In genomic region chr6:48227431-48227830, GRCm38 (mm10) we compare ENCODE assay signal across 12 mouse cellular contexts.
A peak's percentile ranks its signal among the peaks of the same experiment; 100 is the strongest.
DNase-seq lines count a peak whose midpoint lies in the region; ATAC-seq and TF ChIP-seq lines count a peak whose summit lies in the region.
"Had no signal": no experiment of that assay in that cellular context is flagged by ENCODE, and none has a peak within 500 bp of the region (broad histone marks: within the 10 kb centered on the region; RNA-seq: fewer than 3 reads in every experiment).

No protein-coding gene starts in this region.

- no peak overlapping the region for H3K4me2 ChIP-seq in forebrain, embryonic 14.5 days (ENCODE audit: low read length)
- H3K4me2 ChIP-seq in forebrain, embryonic 11.5 days (ENCODE audit: low read depth, low read length, severe bottlenecking), result no peak overlapping the region
- H3K4me2 ChIP-seq in liver, postnatal 0 days (ENCODE audit: low read depth, low read length), result no peak overlapping the region
- H3K4me2 ChIP-seq in neural tube, embryonic 15.5 days, result no peak overlapping the region
- H3K4me2 ChIP-seq: intestine, embryonic 15.5 days; limb, embryonic 12.5 days; midbrain, embryonic 12.5 days had no signal

- H3K27me3 ChIP-seq in forebrain, embryonic 14.5 days (replicated peaks; ENCODE audit: control insufficient read depth, insufficient read depth, low read length), result no peaks in the 10 kb centered on the region
- H3K27me3 ChIP-seq in forebrain, embryonic 11.5 days (ENCODE audit: control insufficient read depth, insufficient read depth, low read length), result no peaks in the 10 kb centered on the region
- H3K27me3 ChIP-seq in liver, postnatal 0 days (ENCODE audit: insufficient read depth, low read length), result no peaks in the 10 kb centered on the region
- no peaks in the 10 kb centered on the region for H3K27me3 ChIP-seq in neural tube, embryonic 15.5 days (replicated peaks)
- H3K27me3 ChIP-seq: intestine, embryonic 15.5 days; limb, embryonic 12.5 days; midbrain, embryonic 12.5 days had no signal

- no peak for ATAC-seq in forebrain, embryonic 14.5 days
- no peak for ATAC-seq in forebrain, embryonic 11.5 days (replicated peaks; ENCODE audit: low FRiP score)
- ATAC-seq in liver, postnatal 0 days, result no peak
- ATAC-seq in neural tube, embryonic 15.5 days (ENCODE audit: low FRiP score), result no peak
- ATAC-seq: intestine, embryonic 15.5 days had no signal

- no peak overlapping the region for H3K9ac ChIP-seq in forebrain, embryonic 14.5 days (ENCODE audit: low read length)
- no peak overlapping the region for H3K9ac ChIP-seq in forebrain, embryonic 11.5 days (ENCODE audit: low read length)
- H3K9ac ChIP-seq in liver, postnatal 0 days (replicated peaks), result no peak overlapping the region
- H3K9ac ChIP-seq in neural tube, embryonic 15.5 days (replicated peaks), result no peak overlapping the region
- H3K9ac ChIP-seq: intestine, embryonic 15.5 days; limb, embryonic 12.5 days; midbrain, embryonic 12.5 days had no signal

- TF ChIP-seq CTCF in liver, postnatal 0 days (IDR thresholded peaks at IDR 0.05; ENCODE audit: low read depth), result no peak

- no peaks in the 10 kb centered on the region for H3K4me1 ChIP-seq in forebrain, embryonic 14.5 days (ENCODE audit: control insufficient read depth, insufficient read depth, low read length)
- no peaks in the 10 kb centered on the region for H3K4me1 ChIP-seq in forebrain, embryonic 11.5 days (replicated peaks; ENCODE audit: control insufficient read depth, insufficient read depth, low read length)
- H3K4me1 ChIP-seq in liver, postnatal 0 days (ENCODE audit: insufficient read depth), result no peaks in the 10 kb centered on the region
- H3K4me1 ChIP-seq in neural tube, embryonic 15.5 days, result no peaks in the 10 kb centered on the region
- H3K4me1 ChIP-seq: intestine, embryonic 15.5 days; limb, embryonic 12.5 days; midbrain, embryonic 12.5 days had no signal

- no peak for TF ChIP-seq EP300 in liver, postnatal 0 days (IDR thresholded peaks at IDR 0.05; ENCODE audit: low read depth)

- no peaks in the 10 kb centered on the region for H3K9me3 ChIP-seq in forebrain, embryonic 14.5 days (replicated peaks; ENCODE audit: control insufficient read depth, low read length)
- H3K9me3 ChIP-seq in forebrain, embryonic 11.5 days (ENCODE audit: control insufficient read depth, low read length), result no peaks in the 10 kb centered on the region
- H3K9me3 ChIP-seq in liver, postnatal 0 days (ENCODE audit: low read length), result no peaks in the 10 kb centered on the region
- H3K9me3 ChIP-seq in neural tube, embryonic 15.5 days (replicated peaks), result no peaks in the 10 kb centered on the region
- H3K9me3 ChIP-seq: intestine, embryonic 15.5 days; limb, embryonic 12.5 days; midbrain, embryonic 12.5 days had no signal

- no peak overlapping the region for H3K27ac ChIP-seq in forebrain, embryonic 14.5 days (ENCODE audit: low read depth, low read length)
- H3K27ac ChIP-seq in forebrain, embryonic 11.5 days (ENCODE audit: low read depth, low read length), result no peak overlapping the region
- no peak overlapping the region for H3K27ac ChIP-seq in liver, postnatal 0 days (ENCODE audit: low read depth)
- no peak overlapping the region for H3K27ac ChIP-seq in neural tube, embryonic 15.5 days (replicated peaks)
- H3K27ac ChIP-seq: intestine, embryonic 15.5 days; limb, embryonic 12.5 days; midbrain, embryonic 12.5 days had no signal

- whole genome bisulfite sequencing in forebrain, embryonic 14.5 days, result 49% methylated on average over 9 of the region's 9 CpGs
- WGBS in forebrain, embryonic 11.5 days, result 67% methylated on average over 9 of the region's 9 CpGs
- 52% methylated on average over 9 of the region's 9 CpGs for WGBS in liver, postnatal 0 days (ENCODE audit: insufficient replicate concordance)
- 69% methylated on average over 9 of the region's 9 CpGs for WGBS in neural tube, embryonic 15.5 days

- DNase-seq in forebrain, embryonic 14.5 days (ENCODE audit: low spot score), result peak; percentile 16
- DNase-seq in forebrain, embryonic 11.5 days (ENCODE audit: low spot score), result no peak
- DNase-seq in urinary bladder, postnatal 14 days (ENCODE audit: low spot score), result peak; percentile 16
- no peak for DNase-seq in urinary bladder, postnatal 25 days (ENCODE audit: low spot score)
- DNase-seq in kidney, postnatal 10 days, result peak; percentile 54
- DNase-seq in liver, postnatal 0 days, result no peak
- no peak for DNase-seq in thymus, postnatal 14 days
- DNase-seq: retina, postnatal 1 day had no signal

- no peak overlapping the region for H3K4me3 ChIP-seq in forebrain, embryonic 14.5 days (ENCODE audit: low read depth, low read length)
- H3K4me3 ChIP-seq in forebrain, embryonic 11.5 days (ENCODE audit: low read depth, low read length), result no peak overlapping the region
- no peak overlapping the region for H3K4me3 ChIP-seq in liver, postnatal 0 days (ENCODE audit: low read depth, low read length)
- H3K4me3 ChIP-seq in neural tube, embryonic 15.5 days (replicated peaks), result no peak overlapping the region
- H3K4me3 ChIP-seq: intestine, embryonic 15.5 days; limb, embryonic 12.5 days; midbrain, embryonic 12.5 days had no signal

- H3K36me3 ChIP-seq in forebrain, embryonic 14.5 days (ENCODE audit: control insufficient read depth, insufficient read depth, low read length), result no peaks in the 10 kb centered on the region
- H3K36me3 ChIP-seq in forebrain, embryonic 11.5 days (ENCODE audit: control insufficient read depth, insufficient read depth, low read length), result no peaks in the 10 kb centered on the region
- H3K36me3 ChIP-seq in liver, postnatal 0 days (replicated peaks; ENCODE audit: insufficient read depth, low read length), result no peaks in the 10 kb centered on the region
- no peaks in the 10 kb centered on the region for H3K36me3 ChIP-seq in neural tube, embryonic 15.5 days
- H3K36me3 ChIP-seq: intestine, embryonic 15.5 days; limb, embryonic 12.5 days; midbrain, embryonic 12.5 days had no signal

Comparison
In these comparisons a context has a peak if more than half of its experiments do, and no peak if none do; other contexts are left out.
1. DNase-seq: peak in forebrain, embryonic 14.5 days (single experiment), urinary bladder, postnatal 14 days (single experiment) and kidney, postnatal 10 days (single experiment); none in forebrain, embryonic 11.5 days (single experiment), urinary bladder, postnatal 25 days (single experiment), liver, postnatal 0 days (single experiment) and thymus, postnatal 14 days (single experiment).